ENCODE assay signal across 8 mouse cellular contexts in the genomic region with DNA sequence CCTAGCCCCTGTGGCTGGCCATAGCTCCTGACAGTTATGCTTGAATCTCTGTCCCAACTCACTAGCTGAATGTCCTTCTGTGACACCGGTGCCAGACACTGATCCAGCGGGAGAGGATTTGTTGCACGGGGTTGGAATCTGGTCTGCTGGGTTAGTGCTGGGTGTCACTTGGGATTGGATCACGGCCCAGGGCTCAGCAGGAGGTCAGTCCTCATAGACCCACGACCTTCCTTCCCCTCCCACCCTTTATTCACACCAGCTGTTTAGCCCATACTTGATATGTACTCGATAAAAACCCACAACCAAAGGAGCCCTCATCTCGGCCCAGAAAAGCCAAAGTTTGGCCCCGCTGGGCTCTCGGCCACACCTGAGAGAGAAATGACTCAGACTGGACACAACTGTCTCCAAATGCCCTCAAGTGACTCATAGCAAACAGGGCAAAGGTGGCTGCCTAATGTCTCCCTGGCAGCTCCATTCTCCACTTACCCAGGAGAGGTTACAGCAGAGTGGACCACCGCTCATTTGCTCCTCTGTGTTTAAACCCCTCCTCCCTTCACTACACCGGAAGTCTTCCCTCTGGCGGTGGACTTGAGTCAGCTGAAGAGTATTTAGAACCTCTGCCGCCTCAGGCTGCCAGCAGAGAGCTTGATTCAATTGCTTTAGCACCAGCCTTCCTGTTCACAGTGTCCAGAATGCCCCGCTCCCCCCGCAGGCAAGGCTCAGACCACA. TPM values are rescaled to one million over a fixed set of nuclear protein-coding genes. Genes with fewer than 3 reads are reported as not detected.
A peak's percentile ranks its signal among the peaks of the same experiment; 100 is the strongest.
DNase-seq lines count a peak whose midpoint lies in the region; ATAC-seq and TF ChIP-seq lines count a peak whose summit lies in the region.

No protein-coding gene starts in this region.

- H3K27ac ChIP-seq in forebrain, embryonic 11.5 days (ENCODE audit: low read depth, low read length), result no peak overlapping the region
- H3K27ac ChIP-seq in forebrain, embryonic 16.5 days (ENCODE audit: low read length), result no peak overlapping the region
- no peak overlapping the region for H3K27ac ChIP-seq in testis, adult 2 months (ENCODE audit: control insufficient read depth, insufficient read depth, low read depth, low read length)
- H3K27ac ChIP-seq in kidney, postnatal 0 days, result no peak overlapping the region
- H3K27ac ChIP-seq in intestine, embryonic 16.5 days (ENCODE audit: low read length), result no peak overlapping the region

- no peak for ATAC-seq in forebrain, embryonic 11.5 days (replicated peaks; ENCODE audit: low FRiP score)
- no peak for ATAC-seq in forebrain, embryonic 16.5 days
- ATAC-seq in kidney, postnatal 0 days (replicated peaks; ENCODE audit: low FRiP score, low read depth), result peak; percentile 27
- ATAC-seq in intestine, embryonic 16.5 days, result no peak

- 0 out of 2 replicates have a peak, but pooled peaks have one; percentile 3 for TF ChIP-seq CTCF in testis, adult 2 months (IDR thresholded peaks at IDR 0.05; ENCODE audit: control insufficient read depth, insufficient read depth, insufficient replicate concordance, low read depth, low read length)
- peak; percentile 63 for TF ChIP-seq CTCF in kidney, postnatal 0 days (IDR thresholded peaks at IDR 0.05; ENCODE audit: low read depth)

- no peak overlapping the region for H3K4me2 ChIP-seq in forebrain, embryonic 11.5 days (ENCODE audit: low read depth, low read length, severe bottlenecking)
- no peak overlapping the region for H3K4me2 ChIP-seq in forebrain, embryonic 16.5 days (ENCODE audit: low read length)
- no peak overlapping the region for H3K4me2 ChIP-seq in kidney, postnatal 0 days (ENCODE audit: low read length)
- H3K4me2 ChIP-seq in intestine, embryonic 16.5 days (ENCODE audit: low read depth, low read length), result no peak overlapping the region

- no peaks in the 10 kb centered on the region for H3K27me3 ChIP-seq in forebrain, embryonic 11.5 days (ENCODE audit: control insufficient read depth, insufficient read depth, low read length)
- H3K27me3 ChIP-seq in forebrain, embryonic 16.5 days (replicated peaks; ENCODE audit: control insufficient read depth, insufficient read depth, low read length), result no peaks in the 10 kb centered on the region
- H3K27me3 ChIP-seq in testis, adult 2 months (ENCODE audit: control insufficient read depth, insufficient read depth, low read length), result no peaks in the 10 kb centered on the region
- no peaks in the 10 kb centered on the region for H3K27me3 ChIP-seq in kidney, postnatal 0 days (ENCODE audit: insufficient read depth, low read length)
- no peaks in the 10 kb centered on the region for H3K27me3 ChIP-seq in intestine, embryonic 16.5 days (replicated peaks; ENCODE audit: control insufficient read depth, insufficient read depth, low read length)

- peaks cover 4% of the 10 kb centered on the region; the same call in 1 of the 2 replicates for H3K4me1 ChIP-seq in forebrain, embryonic 11.5 days (replicated peaks; ENCODE audit: control insufficient read depth, insufficient read depth, low read length)
- no peaks in the 10 kb centered on the region; the same call in none of the 2 replicates for H3K4me1 ChIP-seq in forebrain, embryonic 16.5 days (replicated peaks; ENCODE audit: control insufficient read depth, insufficient read depth, low read length)
- H3K4me1 ChIP-seq in testis, adult 2 months (ENCODE audit: control insufficient read depth, insufficient read depth, low read length), result peaks cover 11% of the 10 kb centered on the region
- H3K4me1 ChIP-seq in kidney, postnatal 0 days (replicated peaks; ENCODE audit: insufficient read depth, low read length), result no peaks in the 10 kb centered on the region
- H3K4me1 ChIP-seq in intestine, embryonic 16.5 days (ENCODE audit: control insufficient read depth, insufficient read depth, low read length), result peaks cover 20% of the 10 kb centered on the region; the same call in 1 of the 2 replicates

- WGBS in forebrain, embryonic 11.5 days, result 54% methylated on average over 15 of the region's 15 CpGs
- WGBS in forebrain, embryonic 16.5 days, result 52% methylated on average over 15 of the region's 15 CpGs
- WGBS in kidney, postnatal 0 days, result 38% methylated on average over 15 of the region's 15 CpGs
- 57% methylated on average over 15 of the region's 15 CpGs for WGBS in intestine, embryonic 16.5 days

- H3K36me3 ChIP-seq in forebrain, embryonic 11.5 days (ENCODE audit: control insufficient read depth, insufficient read depth, low read length), result no peaks in the 10 kb centered on the region
- no peaks in the 10 kb centered on the region for H3K36me3 ChIP-seq in forebrain, embryonic 16.5 days (ENCODE audit: control insufficient read depth, insufficient read depth)
- H3K36me3 ChIP-seq in testis, adult 2 months (ENCODE audit: control insufficient read depth, insufficient read depth, low read length), result no peaks in the 10 kb centered on the region
- H3K36me3 ChIP-seq in kidney, postnatal 0 days (ENCODE audit: insufficient read depth, low read length), result no peaks in the 10 kb centered on the region
- no peaks in the 10 kb centered on the region for H3K36me3 ChIP-seq in intestine, embryonic 16.5 days (ENCODE audit: control insufficient read depth, insufficient read depth, low read length)

- H3K9ac ChIP-seq in forebrain, embryonic 11.5 days (ENCODE audit: low read length), result no peak overlapping the region
- no peak overlapping the region for H3K9ac ChIP-seq in forebrain, embryonic 16.5 days (replicated peaks; ENCODE audit: low read depth, low read length)
- H3K9ac ChIP-seq in kidney, postnatal 0 days (ENCODE audit: low read depth, low read length), result no peak overlapping the region
- H3K9ac ChIP-seq in intestine, embryonic 16.5 days (ENCODE audit: low read depth, low read length), result no peak overlapping the region

- no peaks in the 10 kb centered on the region for H3K9me3 ChIP-seq in forebrain, embryonic 11.5 days (ENCODE audit: control insufficient read depth, low read length)
- H3K9me3 ChIP-seq in forebrain, embryonic 16.5 days (ENCODE audit: control insufficient read depth, low read length), result no peaks in the 10 kb centered on the region
- no peaks in the 10 kb centered on the region for H3K9me3 ChIP-seq in kidney, postnatal 0 days (replicated peaks; ENCODE audit: low read length)
- no peaks in the 10 kb centered on the region for H3K9me3 ChIP-seq in intestine, embryonic 16.5 days (ENCODE audit: control insufficient read depth, low read length)

- H3K4me3 ChIP-seq in forebrain, embryonic 11.5 days (ENCODE audit: low read depth, low read length), result no peak overlapping the region
- no peak overlapping the region for H3K4me3 ChIP-seq in forebrain, embryonic 16.5 days (replicated peaks; ENCODE audit: low read length)
- H3K4me3 ChIP-seq in testis, adult 2 months (ENCODE audit: control insufficient read depth, low read depth, low read length), result no peak overlapping the region; the same call in 1 of the 2 replicates
- H3K4me3 ChIP-seq in kidney, postnatal 0 days (replicated peaks; ENCODE audit: low read depth, low read length), result no peak overlapping the region
- no peak overlapping the region for H3K4me3 ChIP-seq in intestine, embryonic 16.5 days (ENCODE audit: low read length)

- TF ChIP-seq POLR2A in testis, adult 2 months (IDR thresholded peaks at IDR 0.05; ENCODE audit: control insufficient read depth, low read depth, low read length), result no peak

- DNase-seq in forebrain, embryonic 11.5 days (ENCODE audit: low spot score), result peak; percentile 68
- no peak for DNase-seq in testis, postnatal 10 days (ENCODE audit: low spot score)
- peak; percentile 57 for DNase-seq in kidney, postnatal 0 days (ENCODE audit: low spot score)
- DNase-seq in thymus, postnatal 4 days, result peak; percentile 70
- DNase-seq in right cerebral cortex, postnatal 14 days, result no peak

RNA-seq across cellular contexts. Expression of a gene that starts 27.2 kb away (rescaled TPM):
- not detected in 2 replicates for polyA plus RNA-seq in forebrain, embryonic 11.5 days (2014; fragmentation: Nextera tagmentation; extraction: Ambion mirVana)
- not detected in 2 replicates for polyA plus RNA-seq in forebrain, embryonic 16.5 days (2015; fragmentation: Nextera tagmentation; extraction: Ambion mirVana)
- 289 and 335 TPM in 2 replicates for polyA plus RNA-seq in testis, adult 2 months (2012; rRNA removed)
- not detected in 2 replicates for polyA plus RNA-seq in kidney, postnatal 0 days (2015; fragmentation: Nextera tagmentation; extraction: Ambion mirVana)
- not detected in 2 replicates for polyA plus RNA-seq in intestine, embryonic 16.5 days (2015; fragmentation: Nextera tagmentation; extraction: Ambion mirVana)

Comparison
In these comparisons a context has a peak if more than half of its experiments do, and no peak if none do; other contexts are left out.
1. DNase-seq: peak in forebrain, embryonic 11.5 days (single experiment), kidney, postnatal 0 days (single experiment) and thymus, postnatal 4 days (single experiment); none in testis, postnatal 10 days (single experiment) and right cerebral cortex, postnatal 14 days (single experiment).
2. RNA of a gene that starts 27.2 kb away (polyA plus RNA-seq): 289 to 335 TPM in testis, adult 2 months; not detected in kidney, postnatal 0 days, not detected in forebrain, embryonic 11.5 days, not detected in intestine, embryonic 16.5 days and not detected in forebrain, embryonic 16.5 days; every median in the first group is over 100 times any median in the second.